Mouse (Mus musculus) thymus, adult 18-20 months (tissue): Measurements from ENCODE around the gene Cyb5b.

ENCODE experiments used
- DNase-seq, 2 experiments: peaks; one replicate each; pipeline ENCODE4 v3.0.0; 2022; ENCODE audit warnings: mixed read lengths in 2 of 2

Cyb5b gene

DNA sequence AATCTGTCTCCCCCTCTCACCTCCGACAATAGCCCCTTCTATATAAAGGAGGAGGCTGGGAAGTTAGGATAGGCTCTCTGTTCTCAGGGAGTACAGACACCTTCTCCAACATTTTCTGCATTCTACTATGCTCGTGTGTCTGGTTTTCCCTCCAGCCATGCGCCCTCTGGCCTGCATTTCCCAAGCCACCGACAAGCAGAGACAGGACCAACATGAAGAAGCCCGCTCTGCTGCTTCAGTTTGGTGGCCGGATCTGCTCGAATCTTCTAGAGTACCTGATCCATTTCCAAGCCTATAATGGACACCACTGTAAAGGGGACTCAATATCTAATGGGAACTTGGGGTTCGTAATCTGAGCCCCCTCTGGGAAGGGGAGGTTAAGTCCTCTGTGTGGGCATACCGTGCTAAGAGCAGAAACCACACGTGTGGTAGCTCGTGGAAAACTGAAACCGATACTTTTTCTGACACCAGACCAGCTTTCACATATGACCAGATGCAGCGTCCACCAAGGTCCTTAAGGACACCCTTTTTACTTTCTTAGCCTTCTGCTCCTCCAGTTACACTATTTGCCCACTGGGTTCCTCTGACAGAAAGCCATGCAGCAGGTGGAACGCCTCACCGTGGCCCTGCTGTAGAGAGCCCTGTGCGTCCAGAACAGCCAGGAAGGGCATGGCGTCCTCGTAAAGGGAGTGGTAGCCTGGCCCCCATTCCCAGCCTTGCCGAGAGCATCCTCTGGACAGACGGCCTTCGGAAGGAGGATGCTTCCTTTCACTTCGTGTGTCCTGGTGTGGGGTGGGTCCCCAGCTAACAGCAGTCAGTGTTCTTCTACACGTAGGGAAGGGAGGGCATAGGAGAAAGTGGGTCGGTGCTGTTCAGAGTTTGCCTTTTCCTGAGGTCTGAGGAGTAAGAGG is 17.6 kb upstream of the Cyb5b start:
- DNase-seq, result no peak

- no peak for DNase-seq
These were observed 16.6 kb upstream of the Cyb5b start for GRCm38 (mm10) chr8:107133881-107134280.

- no peak for DNase-seq
These were observed 14.3 kb upstream of the Cyb5b start for GRCm38 (mm10) chr8:107136003-107136612.

- no peak for DNase-seq
These were observed 12.8 kb upstream of the Cyb5b start for GRCm38 (mm10) chr8:107137591-107137990.

- DNase-seq, result no peak
These were observed 12.1 kb upstream of the Cyb5b start for GRCm38 (mm10) chr8:107138338-107138737.

DNA sequence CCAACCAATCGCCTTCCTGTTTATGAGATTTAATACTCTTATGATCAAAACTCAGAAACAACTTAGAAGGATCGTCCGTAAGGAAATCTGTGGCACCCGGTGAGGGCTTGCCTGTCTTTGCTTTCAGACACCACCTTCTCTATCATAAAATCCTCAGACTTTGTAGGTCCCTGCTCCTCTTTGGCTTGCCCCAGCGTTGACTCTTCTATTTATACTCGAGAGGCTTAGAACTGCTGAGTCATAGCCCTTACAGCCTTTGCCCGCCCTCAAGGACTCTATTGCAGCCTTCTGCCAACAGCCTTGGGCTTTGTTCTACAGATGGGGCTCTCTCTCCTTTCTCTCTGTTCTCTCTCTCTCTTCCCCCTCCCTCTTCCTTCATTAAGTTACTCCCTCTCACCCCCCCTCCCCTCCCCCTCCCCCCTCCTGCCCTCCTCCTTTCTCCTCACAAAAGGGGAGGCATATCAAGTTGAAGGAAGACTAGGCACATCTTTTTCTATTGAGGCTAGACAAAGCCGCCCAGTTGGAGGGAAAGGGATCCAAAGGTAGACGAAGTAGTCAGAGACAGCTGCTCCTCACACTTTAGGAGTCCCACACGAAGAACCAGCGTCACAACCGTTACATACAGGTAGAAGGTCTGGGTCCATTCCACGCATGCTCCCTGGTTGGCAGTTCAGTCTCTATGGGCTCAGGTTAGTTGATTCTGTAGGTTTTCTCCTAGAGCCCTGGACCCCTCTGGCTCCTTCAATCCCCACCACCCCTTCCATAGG is 10.6 kb upstream of the Cyb5b start:
- peak in 1 of 2 experiments; percentile 27 for DNase-seq

GRCm38 (mm10) chr8:107142539-107142938 is 7.9 kb upstream of the Cyb5b start:
- DNase-seq, result no peak

DNA sequence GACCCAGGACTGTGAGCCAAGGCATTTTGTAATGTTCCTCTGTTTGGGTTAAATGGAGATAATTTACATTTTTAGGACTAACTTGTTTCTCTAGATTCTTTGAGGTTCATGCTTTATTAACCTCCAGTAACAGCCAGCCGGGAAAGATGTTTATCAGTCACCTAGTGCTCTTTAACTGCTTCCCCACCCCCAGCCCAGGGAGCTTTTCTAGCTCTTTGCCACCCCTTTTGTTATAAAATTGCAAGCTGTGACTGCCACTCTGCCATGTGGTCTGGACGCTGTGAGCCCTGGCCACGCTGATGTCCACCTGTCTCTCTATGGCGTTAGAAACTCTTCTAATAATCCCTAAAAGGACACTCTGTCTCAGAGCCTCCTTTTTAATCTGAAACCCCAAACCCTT is 6.9 kb upstream of the Cyb5b start:
- no peak for DNase-seq

DNA sequence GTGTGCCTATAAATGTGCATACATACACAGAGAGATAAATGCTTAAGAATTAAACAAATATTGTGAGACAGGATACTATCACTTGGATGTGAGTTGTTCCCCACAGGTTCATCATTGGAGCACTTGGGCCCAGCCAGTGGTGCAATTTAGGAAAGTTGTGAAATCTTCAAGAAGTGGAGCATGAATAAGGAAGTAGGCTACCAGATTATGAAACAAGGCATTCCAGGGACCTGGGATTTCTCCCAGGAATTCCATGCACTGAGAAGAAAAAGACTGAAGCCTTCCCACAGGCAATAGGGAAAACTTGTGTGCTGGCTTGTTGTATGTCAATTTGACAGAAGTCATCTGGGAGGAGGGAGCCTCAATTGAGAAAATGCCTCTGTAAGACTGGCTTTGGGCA is 4.3 kb upstream of the Cyb5b start:
- DNase-seq, result no peak

DNA sequence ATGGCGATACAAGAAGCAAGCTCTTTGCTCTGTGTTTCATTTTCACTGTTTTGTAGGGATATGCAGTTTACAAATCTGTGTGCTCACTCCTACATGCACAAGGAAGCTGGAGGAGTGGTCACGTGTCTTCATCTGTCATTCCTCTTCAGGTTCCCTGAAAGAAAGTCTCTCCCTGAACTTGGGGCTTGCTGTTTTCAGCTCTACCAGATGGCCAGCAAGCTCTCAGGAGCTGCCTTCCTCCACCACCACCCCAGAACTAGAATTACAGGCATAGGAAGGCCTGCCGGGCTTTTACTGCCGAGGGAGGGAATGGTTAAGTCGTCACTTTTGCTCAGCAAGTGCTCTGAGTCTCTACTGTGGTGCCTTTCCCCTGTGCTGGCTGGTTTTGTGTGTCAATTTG is 1.6 kb upstream of the Cyb5b start:
- DNase-seq, result no peak

- no peak for DNase-seq
These were observed 410 bp upstream of the Cyb5b start for GRCm38 (mm10) chr8:107150057-107150403.

- DNase-seq, result no peak
These were observed 926 bp downstream of the Cyb5b start for GRCm38 (mm10) chr8:107151212-107151920.

DNA sequence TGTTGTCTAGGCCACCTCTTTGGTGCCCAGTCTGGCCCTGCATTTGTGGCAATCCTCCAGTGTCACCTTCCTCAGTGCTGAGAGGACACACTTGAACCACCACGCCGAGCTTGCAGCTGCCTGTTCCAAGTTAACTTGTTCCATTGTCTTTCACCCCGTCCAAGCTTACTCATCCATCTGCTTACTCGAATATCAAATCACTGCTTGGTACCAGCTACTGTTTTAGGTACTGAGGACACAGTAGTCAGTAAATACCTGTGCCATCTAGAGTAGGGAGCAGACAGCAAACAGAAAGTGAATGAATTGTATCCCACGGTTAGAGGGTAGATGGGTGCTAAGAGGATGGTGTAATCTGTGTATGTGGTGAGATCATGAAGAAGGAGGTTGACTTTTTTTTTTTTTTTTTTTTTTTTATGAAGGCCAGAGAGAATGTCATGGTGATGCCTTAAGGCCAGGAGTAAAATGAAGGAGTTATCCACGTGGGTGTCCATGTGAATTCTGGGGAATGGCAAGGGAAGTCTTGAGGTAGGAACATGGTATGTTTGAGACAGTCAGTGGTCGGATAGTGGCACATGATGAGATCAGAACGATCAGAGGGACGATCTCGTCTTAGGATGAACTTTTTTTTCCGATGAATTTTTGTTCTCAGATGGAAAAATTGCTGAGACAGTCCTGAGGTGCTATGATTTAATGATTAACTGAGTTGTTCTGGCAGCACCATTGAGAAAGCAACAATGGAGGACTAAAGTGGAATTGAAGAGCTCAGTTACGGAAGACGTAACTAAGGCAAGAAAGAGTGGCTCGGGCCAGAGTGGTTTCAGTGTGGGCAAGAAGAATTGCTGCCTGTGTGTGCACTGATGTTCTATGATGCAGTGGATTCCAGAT is 3.1 kb downstream of the Cyb5b start:
- no peak for DNase-seq

GRCm38 (mm10) chr8:107156816-107157215 is 6.4 kb downstream of the Cyb5b start:
- DNase-seq, result no peak

- no peak for DNase-seq
These were observed 7.4 kb downstream of the Cyb5b start for GRCm38 (mm10) chr8:107157836-107158235.

DNA sequence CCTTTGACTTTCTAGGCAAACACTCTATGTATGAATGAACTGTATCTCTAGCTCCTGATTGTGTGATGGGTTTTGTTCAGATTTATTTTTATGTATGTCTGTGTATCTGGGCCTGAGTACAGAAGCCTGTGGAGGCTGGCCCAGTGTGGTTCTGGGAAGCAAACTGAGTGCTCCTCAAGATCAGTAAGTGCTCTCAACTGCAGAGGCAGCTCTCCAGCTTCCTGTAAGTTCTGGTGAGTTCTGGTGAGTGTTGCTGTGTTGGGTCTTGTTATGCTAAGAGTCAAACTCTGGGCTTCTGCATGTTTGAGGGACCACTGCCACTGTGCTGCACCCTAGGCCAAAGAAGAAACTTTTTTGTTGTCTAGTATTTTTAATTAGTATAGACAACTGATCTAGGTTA is 8.4 kb downstream of the Cyb5b start:
- no peak for DNase-seq

DNA sequence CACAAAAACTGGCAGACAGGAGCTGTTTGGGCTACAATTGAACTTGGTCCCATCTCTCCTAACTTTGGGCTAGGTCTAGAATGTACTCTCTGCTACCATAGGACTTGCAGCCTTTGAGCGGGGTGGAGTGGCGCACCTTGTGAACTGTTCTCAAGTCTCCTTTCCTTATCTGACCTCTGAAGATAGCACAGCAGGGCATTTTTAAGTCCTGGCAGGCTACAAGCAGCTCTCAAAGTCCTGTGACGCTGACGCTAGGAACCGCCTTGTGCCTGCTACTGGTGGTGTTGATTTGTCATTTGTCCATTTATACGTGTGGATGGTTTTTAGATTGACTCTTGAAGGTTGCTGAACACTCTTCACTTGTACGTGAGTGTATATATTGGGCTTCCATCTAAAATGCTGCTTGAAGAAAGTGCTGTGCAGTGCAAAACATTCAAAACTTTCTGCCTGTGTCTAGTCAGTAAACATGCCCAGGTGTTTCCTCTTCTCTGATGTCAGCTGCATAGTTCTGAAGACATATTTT is 13.9 kb downstream of the Cyb5b start:
- DNase-seq, result peak; percentile 31 to 48

DNA sequence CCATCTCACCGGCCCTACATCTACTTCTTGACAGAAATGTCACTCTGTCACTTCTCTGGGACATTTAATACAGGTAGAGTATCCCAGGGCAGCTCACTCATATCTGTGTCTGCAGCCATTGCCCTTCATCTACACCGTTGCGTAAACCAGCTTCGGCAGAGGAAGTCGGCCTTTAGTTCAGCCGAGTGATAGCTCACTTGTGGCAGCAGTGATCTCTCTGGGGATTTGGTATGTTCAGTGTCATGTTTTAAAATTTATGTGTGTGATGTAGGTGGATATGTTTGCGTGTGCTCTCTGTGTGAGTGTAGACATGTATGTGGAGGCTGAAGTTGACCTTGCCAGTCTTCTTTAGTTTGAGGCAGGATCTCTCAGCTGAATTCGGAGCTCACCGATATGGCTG is 15.3 kb downstream of the Cyb5b start:
- peak; percentile 30 to 38 for DNase-seq

- DNase-seq, result no peak
These were observed 17.4 kb downstream of the Cyb5b start for GRCm38 (mm10) chr8:107167848-107168247.

DNA sequence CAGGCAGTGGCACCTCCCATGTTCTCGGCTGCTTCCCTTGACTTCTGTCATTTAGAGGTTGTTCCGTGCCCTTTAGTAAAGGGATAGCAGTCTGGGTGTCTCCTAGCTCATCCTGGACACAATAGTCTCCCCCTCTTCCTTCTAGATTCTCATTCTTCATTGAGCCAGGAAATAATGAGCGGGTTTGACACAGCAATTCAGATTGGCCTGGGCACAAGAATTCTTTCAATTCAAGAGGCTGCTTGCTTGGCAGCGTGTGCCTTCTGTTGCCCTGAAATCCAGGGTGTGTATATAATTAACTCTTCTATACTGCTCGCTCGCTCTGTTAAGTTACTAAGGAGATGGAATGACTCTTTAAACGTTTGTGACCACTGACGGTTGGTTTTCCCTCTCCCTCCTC is 21.7 kb downstream of the Cyb5b start:
- no peak for DNase-seq

DNA sequence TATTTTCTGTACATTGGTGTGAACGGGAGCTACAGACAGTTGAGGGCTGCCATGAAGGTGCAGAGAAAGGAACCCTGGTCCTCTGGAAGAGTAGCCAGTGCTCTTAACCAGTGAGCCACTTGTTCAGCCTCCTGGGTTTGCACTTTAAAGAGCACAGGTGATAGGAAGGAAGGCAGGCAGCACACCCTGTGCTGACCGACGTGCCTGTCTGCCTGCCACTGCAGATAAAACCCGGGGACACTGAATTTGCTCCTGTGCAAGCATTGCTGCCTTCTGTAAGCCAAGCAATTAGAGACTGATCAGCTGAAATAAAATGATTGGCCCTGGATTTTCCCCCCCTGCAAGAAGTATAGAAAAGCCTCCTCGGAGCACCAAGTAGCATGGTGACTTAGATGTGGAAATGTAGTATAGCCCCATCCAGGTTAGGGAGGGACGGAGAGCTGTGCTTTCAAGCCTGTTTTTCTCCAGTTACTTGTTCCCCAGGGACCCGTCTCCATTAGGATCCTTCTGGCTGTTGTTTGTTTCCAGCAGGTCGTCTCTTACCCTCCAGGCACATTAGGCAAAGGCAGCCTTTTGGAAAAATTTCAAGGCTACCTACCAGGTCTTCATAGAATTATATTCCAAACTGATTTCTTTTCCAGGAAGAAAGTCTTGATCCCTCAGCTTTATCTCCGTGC is 22.7 kb downstream of the Cyb5b start:
- DNase-seq, result no peak
